Mouse (Mus musculus): ENCODE measurements around the gene Glipr2. TPM values are rescaled to one million over a fixed set of nuclear protein-coding genes. Genes with fewer than 3 reads are reported as not detected.

Glipr2 gene
- polyA plus RNA-seq, 1 experiment from 2014 or later: 39.0 TPM

DNA sequence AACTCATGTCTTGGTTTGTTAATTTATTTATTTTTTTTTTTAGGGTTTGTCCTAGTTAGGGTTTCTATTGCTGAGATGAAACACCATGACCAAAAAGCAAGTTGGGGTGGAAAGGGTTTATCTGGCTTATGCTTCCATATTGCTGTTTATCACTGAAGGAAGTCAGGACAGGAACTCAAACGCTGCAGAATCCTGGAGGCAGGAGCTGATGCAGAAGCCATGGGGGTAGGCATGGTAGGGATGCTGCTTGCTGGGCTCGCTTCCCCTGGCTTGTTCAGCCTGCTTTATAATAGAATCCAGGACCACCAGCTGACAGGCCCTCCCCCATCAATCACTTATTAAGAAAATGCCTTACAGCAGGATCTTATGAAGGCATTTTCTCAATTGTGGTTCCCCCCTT lies 53.7 kb downstream of the Glipr2 start:
- 39% methylated on average over 2 of the region's 2 CpGs for WGBS (ENCODE audit: insufficient replicate concordance)
- no peak for DNase-seq
- H3K36me3 ChIP-seq: peaks cover 11% of the 10 kb centered on the region
- no peaks in the 10 kb centered on the region for H3K27me3 ChIP-seq
- no peak overlapping the region for H3K4me2 ChIP-seq
- H3K4me1 ChIP-seq (replicated peaks): peaks cover 51% of the 10 kb centered on the region
- H3K9me3 ChIP-seq (replicated peaks): no peaks in the 10 kb centered on the region
- ATAC-seq (ENCODE audit: low read depth): no peak
- H3K9ac ChIP-seq: no peak overlapping the region
- peak overlapping the region; percentile 29; the same call in 1 of the 2 replicates for H3K27ac ChIP-seq
- no peak overlapping the region for H3K4me3 ChIP-seq (replicated peaks)

DNA sequence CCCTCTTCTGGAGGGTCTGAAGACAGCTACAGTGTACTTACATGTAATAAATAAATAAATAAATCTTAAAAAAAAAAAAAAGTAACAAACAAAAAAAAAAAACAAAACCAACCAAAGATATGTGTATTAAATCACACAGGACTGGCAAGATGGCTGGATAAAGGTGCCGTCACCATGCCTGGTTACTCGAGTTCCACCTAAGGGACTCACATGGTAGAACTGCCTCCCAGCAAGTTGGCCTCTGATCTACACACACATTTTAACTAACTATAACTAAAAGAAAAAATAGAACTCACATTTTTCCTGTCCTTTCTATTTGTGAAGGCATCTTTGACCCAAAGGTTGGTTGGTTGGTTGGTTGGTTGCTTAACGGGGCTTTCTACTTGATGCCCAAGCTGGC lies 54.6 kb downstream of the Glipr2 start:
- Histone ChIP-seq H3K27me3 (no peaks in the 10 kb centered on the region), H3K4me1 (replicated peaks) (peaks cover 56% of the 10 kb centered on the region), H3K36me3 (peaks cover 19% of the 10 kb centered on the region), H3K9ac (peak overlapping the region; percentile 73), H3K4me2 (peak overlapping the region; percentile 93), H3K4me3 (replicated peaks) (peak overlapping the region; percentile 97), H3K9me3 (replicated peaks) (no peaks in the 10 kb centered on the region), H3K27ac (peak overlapping the region; percentile 76)
- 63% methylated on average over 3 of the region's 3 CpGs for WGBS (ENCODE audit: insufficient replicate concordance)
- ATAC-seq (ENCODE audit: low read depth) (no peak), DNase-seq (no peak)

DNA sequence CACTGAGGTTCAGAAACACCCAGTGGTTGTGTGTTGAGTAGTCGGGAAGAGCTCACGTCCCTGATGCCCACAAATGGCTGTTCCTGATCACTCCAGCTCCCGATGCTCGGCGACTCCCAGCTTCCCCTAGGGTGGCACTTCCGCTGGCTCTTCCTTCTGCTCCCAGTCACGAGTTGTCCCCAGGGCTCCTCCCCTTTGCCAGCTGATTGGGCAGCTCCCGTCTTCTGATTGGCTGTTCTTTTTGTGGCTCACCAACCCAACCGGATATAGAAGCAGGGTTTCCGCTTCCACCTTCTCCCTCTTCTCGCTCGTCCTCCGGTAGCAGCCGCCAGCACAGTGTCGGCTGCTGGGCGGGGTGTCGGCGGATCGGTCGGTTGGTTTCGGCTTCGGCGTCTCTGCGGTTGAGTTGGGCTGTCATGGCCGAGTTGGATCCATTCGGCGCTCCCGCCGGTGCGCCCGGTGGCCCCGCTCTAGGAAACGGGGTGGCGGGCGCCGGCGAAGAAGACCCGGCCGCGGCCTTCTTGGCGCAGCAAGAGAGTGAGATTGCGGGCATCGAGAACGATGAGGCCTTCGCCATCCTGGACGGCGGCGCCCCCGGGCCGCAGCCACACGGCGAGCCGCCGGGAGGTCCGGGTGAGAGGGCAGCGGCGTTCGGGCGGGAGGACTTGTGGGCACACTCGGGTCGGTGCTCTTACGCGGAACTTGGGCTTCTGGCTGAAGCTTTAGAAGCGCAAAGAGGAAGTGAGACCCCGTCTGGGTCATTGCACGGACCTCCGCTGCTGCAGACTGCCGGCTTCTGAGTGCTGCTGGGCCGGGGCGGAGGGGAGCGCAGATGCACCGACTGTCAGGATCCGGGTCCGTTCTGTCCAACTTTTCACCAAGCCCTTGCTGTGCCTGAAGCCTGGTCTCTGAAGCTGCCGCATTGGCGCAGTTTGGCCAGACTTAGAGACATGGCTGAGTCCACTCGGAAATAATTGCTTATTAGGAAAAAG lies 55.5 kb downstream of the Glipr2 start:
- under 1% methylated on average over 77 of the region's 77 CpGs for WGBS (ENCODE audit: insufficient replicate concordance)
- Histone ChIP-seq H3K4me2 (peak overlapping the region; percentile 93), H3K9me3 (replicated peaks) (no peaks in the 10 kb centered on the region), H3K9ac (peak overlapping the region; percentile 99), H3K27me3 (no peaks in the 10 kb centered on the region), H3K4me3 (replicated peaks) (peak overlapping the region; percentile 97), H3K27ac (peak overlapping the region; percentile 93), H3K36me3 (peaks cover 24% of the 10 kb centered on the region), H3K4me1 (replicated peaks) (peaks cover 52% of the 10 kb centered on the region)
- DNase-seq (peak; percentile 93), ATAC-seq (ENCODE audit: low read depth) (peak; percentile 97)

DNA sequence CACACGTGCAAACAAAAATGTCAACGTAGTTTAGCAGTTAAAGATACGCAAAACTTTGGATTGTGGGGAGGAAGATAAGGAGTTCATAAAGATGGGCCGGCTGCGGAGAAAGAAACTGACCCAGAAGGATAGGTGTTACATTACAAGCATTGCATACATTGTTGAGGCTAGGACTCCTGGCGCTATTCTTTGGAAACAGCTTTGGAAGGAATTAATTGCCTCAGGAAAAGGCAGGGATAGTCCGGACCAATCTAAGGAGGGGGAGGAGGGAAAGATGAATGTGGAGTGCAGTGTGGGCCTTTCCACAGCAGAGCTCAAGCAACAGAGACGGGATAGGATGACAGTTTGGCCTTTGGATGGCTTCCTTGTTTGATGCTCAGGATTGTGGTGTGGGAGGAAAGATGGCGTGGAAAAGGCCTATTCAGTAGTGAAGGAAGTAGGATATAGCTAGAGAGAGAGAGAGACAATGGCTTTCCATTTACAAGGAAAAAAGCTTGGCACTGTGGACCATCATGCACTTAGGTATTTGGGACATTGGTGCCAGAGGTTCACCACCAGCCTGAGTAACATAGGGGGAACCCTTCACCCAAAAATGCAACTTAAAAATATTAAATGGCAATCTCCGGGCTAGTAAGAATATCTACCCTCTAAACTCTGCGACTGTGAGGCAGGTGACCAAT lies 56.3 kb downstream of the Glipr2 start:
- Histone ChIP-seq H3K9ac (peak overlapping the region; percentile 99), H3K4me3 (replicated peaks) (peak overlapping the region; percentile 97), H3K4me1 (replicated peaks) (peaks cover 52% of the 10 kb centered on the region), H3K4me2 (peak overlapping the region; percentile 93), H3K9me3 (replicated peaks) (no peaks in the 10 kb centered on the region), H3K27me3 (no peaks in the 10 kb centered on the region), H3K27ac (peak overlapping the region; percentile 93), H3K36me3 (peaks cover 29% of the 10 kb centered on the region)
- ATAC-seq (ENCODE audit: low read depth) (no peak), DNase-seq (no peak)
- 17% methylated on average over 11 of the region's 11 CpGs for WGBS (ENCODE audit: insufficient replicate concordance)

DNA sequence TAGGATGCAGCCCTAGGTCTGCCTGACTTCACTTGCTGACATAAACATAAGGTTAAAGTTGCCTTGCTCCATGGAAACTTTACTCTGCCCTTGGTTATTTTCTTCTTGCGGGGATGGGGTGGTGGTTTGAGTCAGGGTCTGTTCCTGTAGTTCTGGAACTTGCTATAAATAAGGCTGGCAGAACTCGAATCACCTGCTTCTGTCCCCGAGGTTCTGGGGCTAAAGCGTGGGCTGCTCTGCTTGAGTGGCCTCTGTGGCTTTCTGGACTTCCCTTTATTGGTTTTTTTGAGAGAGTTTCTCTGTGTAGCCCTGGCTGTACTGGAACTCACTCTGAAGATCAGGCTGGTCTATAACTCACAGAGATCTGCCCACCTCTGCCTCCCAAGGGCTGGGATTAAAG lies 58.9 kb downstream of the Glipr2 start:
- H3K9ac ChIP-seq: 0 out of 2 replicates have a peak overlapping the region, but pooled peaks have one; percentile 23
- 44% methylated on average over 4 of the region's 4 CpGs for WGBS (ENCODE audit: insufficient replicate concordance)

DNA sequence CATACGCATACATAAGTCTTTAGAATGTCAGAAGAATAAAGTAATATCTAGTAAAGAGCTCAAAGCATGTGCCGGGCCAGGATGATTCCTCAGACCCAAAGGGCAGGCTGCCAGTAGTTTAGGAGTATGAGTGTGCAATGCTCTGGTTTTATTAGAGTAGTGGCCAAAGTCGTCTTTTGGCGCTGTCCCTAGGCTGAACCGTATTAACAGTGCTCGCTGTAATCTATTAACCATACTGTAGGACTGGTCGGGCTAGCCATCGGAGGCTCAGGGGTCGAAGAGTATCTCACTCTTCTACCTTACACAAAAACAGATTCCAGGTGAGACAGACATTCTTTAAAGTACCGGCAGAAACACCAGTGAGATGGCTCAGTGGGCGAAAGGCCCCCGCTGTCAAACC lies 59.6 kb downstream of the Glipr2 start:
- Histone ChIP-seq H3K27me3 (no peaks in the 10 kb centered on the region), H3K9ac (no peak overlapping the region), H3K9me3 (replicated peaks) (no peaks in the 10 kb centered on the region), H3K36me3 (peaks cover 62% of the 10 kb centered on the region), H3K27ac (no peak overlapping the region), H3K4me2 (no peak overlapping the region), H3K4me1 (replicated peaks) (peaks cover 47% of the 10 kb centered on the region), H3K4me3 (replicated peaks) (no peak overlapping the region)
- DNase-seq (no peak), ATAC-seq (ENCODE audit: low read depth) (no peak)
- WGBS (ENCODE audit: insufficient replicate concordance): 85% methylated on average over 12 of the region's 12 CpGs

More for the DNA sequence above, 58.9 kb downstream of the Glipr2 start:
- ATAC-seq (ENCODE audit: low read depth) (no peak), DNase-seq (no peak)
- Histone ChIP-seq H3K36me3 (peaks cover 55% of the 10 kb centered on the region), H3K9me3 (replicated peaks) (no peaks in the 10 kb centered on the region), H3K4me1 (replicated peaks) (peaks cover 47% of the 10 kb centered on the region), H3K4me2 (peak overlapping the region; percentile 93), H3K27ac (peak overlapping the region; percentile 26; the same call in 1 of the 2 replicates), H3K27me3 (no peaks in the 10 kb centered on the region), H3K4me3 (replicated peaks) (no peak overlapping the region)

DNA sequence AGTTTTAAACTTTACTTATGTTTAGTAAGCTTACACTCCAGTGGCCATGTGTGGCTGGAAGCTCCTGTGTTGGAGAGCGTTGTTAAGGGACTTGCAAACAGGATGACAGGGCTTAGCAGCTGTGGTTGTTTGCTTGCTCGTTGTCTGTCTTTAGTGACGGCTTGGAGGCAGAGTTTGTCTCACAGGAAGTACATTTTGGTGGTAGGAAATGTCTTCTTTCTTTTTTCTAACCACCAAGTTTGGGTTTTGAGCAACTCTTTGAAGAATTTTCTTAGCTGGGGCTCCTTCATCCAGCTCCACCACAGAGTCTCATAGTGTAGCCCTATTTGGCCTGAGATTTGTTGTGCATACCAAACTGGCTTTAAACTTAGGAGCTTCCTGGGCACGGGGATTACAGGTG lies 65.1 kb downstream of the Glipr2 start:
- Histone ChIP-seq H3K27me3 (no peaks in the 10 kb centered on the region), H3K27ac (no peak overlapping the region), H3K36me3 (peaks cover 100% of the 10 kb centered on the region), H3K4me2 (no peak overlapping the region), H3K4me1 (replicated peaks) (peaks cover 5% of the 10 kb centered on the region; the same call in 1 of the 2 replicates), H3K9ac (no peak overlapping the region), H3K9me3 (replicated peaks) (no peaks in the 10 kb centered on the region), H3K4me3 (replicated peaks) (no peak overlapping the region)
- WGBS (ENCODE audit: insufficient replicate concordance): 68% methylated on average over 4 of the region's 4 CpGs
- ATAC-seq (ENCODE audit: low read depth) (no peak), DNase-seq (no peak)

DNA sequence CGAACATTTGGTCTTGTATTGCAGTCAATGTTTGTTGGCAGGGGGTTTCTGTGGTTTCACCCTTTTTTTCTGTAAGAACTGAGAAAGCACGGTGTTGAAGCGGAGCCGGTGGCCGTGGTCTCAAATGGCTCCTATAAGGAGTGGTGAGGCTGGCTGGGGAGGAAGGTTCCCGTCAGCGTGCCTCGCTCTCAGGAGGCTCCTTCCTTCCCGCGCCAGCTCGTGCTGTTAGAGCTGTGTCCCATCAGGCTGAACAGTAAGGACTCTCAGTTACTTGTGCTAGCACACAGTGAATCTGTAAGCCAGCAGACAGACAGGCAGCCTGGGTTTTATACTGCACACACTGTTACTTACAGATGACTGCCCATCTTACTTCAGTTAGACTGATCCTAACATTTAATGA lies 65.6 kb downstream of the Glipr2 start:
- no peak overlapping the region for H3K4me3 ChIP-seq (replicated peaks)
- H3K4me1 ChIP-seq (replicated peaks): peaks cover 5% of the 10 kb centered on the region; the same call in 1 of the 2 replicates
- no peak overlapping the region for H3K4me2 ChIP-seq
- 90% methylated on average over 11 of the region's 11 CpGs for WGBS (ENCODE audit: insufficient replicate concordance)
- H3K9me3 ChIP-seq (replicated peaks): no peaks in the 10 kb centered on the region
- DNase-seq (no peak), ATAC-seq (ENCODE audit: low read depth) (no peak)
- peaks cover 100% of the 10 kb centered on the region for H3K36me3 ChIP-seq
- no peak overlapping the region for H3K27ac ChIP-seq
- no peak overlapping the region for H3K9ac ChIP-seq
- H3K27me3 ChIP-seq: no peaks in the 10 kb centered on the region

DNA sequence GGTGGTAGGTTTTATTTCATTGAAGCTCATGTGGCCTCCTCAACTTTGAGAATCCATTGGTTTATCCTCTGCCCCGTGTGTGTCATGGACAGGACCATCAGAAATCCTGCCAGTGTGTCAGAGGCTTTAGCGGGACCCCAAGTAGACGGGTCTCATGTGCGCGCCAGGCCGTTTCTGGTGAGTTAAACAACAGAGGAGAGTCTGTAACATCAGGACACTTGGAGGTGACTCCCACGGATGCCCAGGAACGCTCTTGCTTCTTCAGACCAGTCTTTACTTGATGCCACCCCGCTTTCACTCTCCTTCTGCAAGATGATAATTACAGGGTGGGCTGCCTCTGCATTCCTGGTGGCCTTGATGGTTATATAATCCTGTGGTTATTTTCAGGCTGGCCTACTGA lies 66.5 kb downstream of the Glipr2 start:
- 90% methylated on average over 9 of the region's 9 CpGs for WGBS (ENCODE audit: insufficient replicate concordance)

DNA sequence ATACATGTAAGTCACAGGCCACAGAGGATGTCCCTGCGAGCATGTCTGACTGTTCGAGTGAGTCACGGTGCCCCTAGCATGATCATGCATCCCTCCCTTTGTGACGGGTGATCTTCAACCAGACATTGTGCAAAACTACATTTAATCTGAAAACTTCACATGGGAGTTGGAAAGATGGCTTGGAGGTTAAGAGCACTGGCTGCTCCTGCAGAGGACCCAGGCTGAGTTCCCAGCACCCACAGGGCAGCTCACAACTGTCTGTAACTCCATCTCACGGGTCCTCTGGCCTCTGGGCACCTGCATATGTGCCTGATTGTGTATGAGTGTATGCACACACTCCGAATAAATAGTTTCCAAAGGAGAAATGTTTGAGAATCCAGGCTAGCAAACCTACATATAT lies 67.0 kb downstream of the Glipr2 start:
- DNase-seq: no peak
- Histone ChIP-seq H3K4me1 (replicated peaks) (peaks cover 6% of the 10 kb centered on the region; the same call in 1 of the 2 replicates), H3K27ac (no peak overlapping the region), H3K27me3 (no peaks in the 10 kb centered on the region), H3K9me3 (replicated peaks) (no peaks in the 10 kb centered on the region), H3K4me2 (no peak overlapping the region), H3K36me3 (peaks cover 100% of the 10 kb centered on the region), H3K4me3 (replicated peaks) (no peak overlapping the region), H3K9ac (no peak overlapping the region)
- no peak for ATAC-seq (ENCODE audit: low read depth)
- WGBS (ENCODE audit: insufficient replicate concordance): 91% methylated on average over 6 of the region's 6 CpGs

More for the DNA sequence above, 66.5 kb downstream of the Glipr2 start:
- Histone ChIP-seq H3K9ac (no peak overlapping the region), H3K4me3 (replicated peaks) (no peak overlapping the region), H3K9me3 (replicated peaks) (no peaks in the 10 kb centered on the region), H3K27me3 (no peaks in the 10 kb centered on the region), H3K4me1 (replicated peaks) (peaks cover 5% of the 10 kb centered on the region; the same call in 1 of the 2 replicates), H3K4me2 (no peak overlapping the region), H3K27ac (no peak overlapping the region), H3K36me3 (peaks cover 100% of the 10 kb centered on the region)
- ATAC-seq (ENCODE audit: low read depth) (no peak), DNase-seq (no peak)

DNA sequence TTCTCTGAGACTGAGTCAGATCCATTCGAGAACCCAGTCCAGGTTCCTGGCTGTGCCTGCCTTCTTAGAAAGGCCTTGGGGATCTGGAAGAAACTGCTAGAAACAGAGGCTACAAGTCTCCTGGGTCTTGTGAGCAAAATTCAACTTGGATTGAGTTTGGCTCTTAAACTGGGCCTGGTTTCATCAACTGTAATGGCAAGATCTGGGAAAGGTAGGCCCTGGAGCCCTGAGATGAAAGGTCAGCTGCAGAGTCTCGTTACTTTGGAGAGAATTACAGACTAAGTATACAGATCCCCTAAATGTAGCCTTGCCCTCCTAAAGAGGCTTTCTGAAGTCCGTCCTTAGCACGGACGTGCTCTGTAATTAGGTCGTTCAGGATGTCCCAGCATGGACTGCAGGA lies 68.4 kb downstream of the Glipr2 start:
- no peak for DNase-seq
- no peak overlapping the region for H3K4me2 ChIP-seq
- peaks cover 100% of the 10 kb centered on the region for H3K36me3 ChIP-seq
- H3K9ac ChIP-seq: no peak overlapping the region
- H3K4me1 ChIP-seq (replicated peaks): peaks cover 19% of the 10 kb centered on the region
- H3K9me3 ChIP-seq (replicated peaks): no peaks in the 10 kb centered on the region
- H3K27ac ChIP-seq: no peak overlapping the region
- 88% methylated on average over 6 of the region's 6 CpGs for WGBS (ENCODE audit: insufficient replicate concordance)
- no peaks in the 10 kb centered on the region for H3K27me3 ChIP-seq
- no peak overlapping the region for H3K4me3 ChIP-seq (replicated peaks)
- ATAC-seq (ENCODE audit: low read depth): no peak

Data from liver, embryonic 13.5 days (tissue).